Comparison of ENCODE assay signal across 8 mouse cellular contexts in genomic region chr1:131245089-131245856, GRCm38 (mm10). TPM values are rescaled to one million over a fixed set of nuclear protein-coding genes. Genes with fewer than 3 reads are reported as not detected.
A peak's percentile ranks its signal among the peaks of the same experiment; 100 is the strongest.
DNase-seq lines count a peak whose midpoint lies in the region; ATAC-seq lines count a peak whose summit lies in the region.

Rassf5 (minus strand) TSS chr1:131245258.

- H3K4me2 ChIP-seq in embryonic facial prominence, embryonic 14.5 days (ENCODE audit: low read depth, low read length) = peak within 1 kb of the TSS; percentile 97
- peak within 1 kb of the TSS; percentile 99 for H3K4me2 ChIP-seq in limb, embryonic 15.5 days
- peak within 1 kb of the TSS; percentile 92 for H3K4me2 ChIP-seq in midbrain, embryonic 16.5 days (ENCODE audit: low read length)

- H3K9ac ChIP-seq in embryonic facial prominence, embryonic 14.5 days (ENCODE audit: low read depth, low read length) = peak within 1 kb of the TSS; percentile 70
- peak within 1 kb of the TSS; percentile 50 for H3K9ac ChIP-seq in limb, embryonic 15.5 days
- H3K9ac ChIP-seq in midbrain, embryonic 16.5 days (ENCODE audit: low read depth, low read length) = peak within 1 kb of the TSS; percentile 79

- peak; percentile 34; the same call in 1 of the 2 replicates for ATAC-seq in embryonic facial prominence, embryonic 14.5 days (ENCODE audit: low read depth)
- ATAC-seq in limb, embryonic 15.5 days (ENCODE audit: insufficient number of reproducible peaks, low FRiP score, low TSS enrichment, low read depth) = 0 out of 2 replicates have a peak, but pooled peaks have one; percentile 12
- ATAC-seq in midbrain, embryonic 16.5 days = peak; percentile 66

- peak within 1 kb of the TSS; percentile 64 for H3K4me3 ChIP-seq in embryonic facial prominence, embryonic 14.5 days (ENCODE audit: low read depth, low read length)
- peak within 1 kb of the TSS; percentile 63 for H3K4me3 ChIP-seq in limb, embryonic 15.5 days
- H3K4me3 ChIP-seq in midbrain, embryonic 16.5 days (ENCODE audit: low read depth, low read length) = peak within 1 kb of the TSS; percentile 58

- 2% methylated on average over 29 of the region's 60 CpGs for WGBS in embryonic facial prominence, embryonic 14.5 days
- under 1% methylated on average over 56 of the region's 60 CpGs for WGBS in limb, embryonic 15.5 days
- WGBS in midbrain, embryonic 16.5 days = 1% methylated on average over 55 of the region's 60 CpGs

- no peaks in the 10 kb centered on the region for H3K9me3 ChIP-seq in embryonic facial prominence, embryonic 14.5 days (ENCODE audit: control insufficient read depth, low read length)
- no peaks in the 10 kb centered on the region for H3K9me3 ChIP-seq in limb, embryonic 15.5 days
- H3K9me3 ChIP-seq in midbrain, embryonic 16.5 days (replicated peaks; ENCODE audit: control insufficient read depth, low read length, poor library complexity, severe bottlenecking) = no peaks in the 10 kb centered on the region

- H3K36me3 ChIP-seq in embryonic facial prominence, embryonic 14.5 days (ENCODE audit: control insufficient read depth, insufficient read depth, low read length) = no peaks in the 10 kb centered on the region
- H3K36me3 ChIP-seq in limb, embryonic 15.5 days = no peaks in the 10 kb centered on the region
- H3K36me3 ChIP-seq in midbrain, embryonic 16.5 days (ENCODE audit: control insufficient read depth, insufficient read depth, low read length) = no peaks in the 10 kb centered on the region

- no peak within 1 kb of the TSS for H3K27ac ChIP-seq in embryonic facial prominence, embryonic 14.5 days (replicated peaks; ENCODE audit: low read depth, low read length)
- H3K27ac ChIP-seq in limb, embryonic 15.5 days = no peak within 1 kb of the TSS
- peak within 1 kb of the TSS; percentile 6; the same call in 1 of the 2 replicates for H3K27ac ChIP-seq in midbrain, embryonic 16.5 days (ENCODE audit: low read length)

- DNase-seq in urinary bladder, adult 18-20 months (ENCODE audit: low spot score in 2 of 2) = peak; percentile 78 to 92
- DNase-seq in urinary bladder, postnatal 10 days (ENCODE audit: low spot score) = no peak
- no peak for DNase-seq in embryonic facial prominence, embryonic 14.5 days (ENCODE audit: low spot score)
- peak; percentile 74 to 76 for DNase-seq in heart, adult 9 months (ENCODE audit: low spot score in 2 of 2)
- DNase-seq in kidney, adult 9 months = peak; percentile 80
- DNase-seq in spleen, postnatal 14 days (ENCODE audit: low spot score in 2 of 2) = peak; percentile 24

- peaks cover 7% of the 10 kb centered on the region; the same call in 1 of the 2 replicates for H3K4me1 ChIP-seq in embryonic facial prominence, embryonic 14.5 days (ENCODE audit: control insufficient read depth, insufficient read depth, low read length)
- H3K4me1 ChIP-seq in limb, embryonic 15.5 days = peaks cover 31% of the 10 kb centered on the region
- 0 out of 2 replicates have a peak, but pooled peaks cover 2% of the 10 kb centered on the region for H3K4me1 ChIP-seq in midbrain, embryonic 16.5 days (ENCODE audit: control insufficient read depth, insufficient read depth, low read length)

- H3K27me3 ChIP-seq in embryonic facial prominence, embryonic 14.5 days (replicated peaks; ENCODE audit: control insufficient read depth, insufficient read depth, low read length) = peaks cover 43% of the 10 kb centered on the region
- H3K27me3 ChIP-seq in limb, embryonic 15.5 days = peaks cover 64% of the 10 kb centered on the region
- peaks cover 12% of the 10 kb centered on the region; the same call in 1 of the 2 replicates for H3K27me3 ChIP-seq in midbrain, embryonic 16.5 days (ENCODE audit: control insufficient read depth, insufficient read depth, low read depth, low read length)

RNA-seq across cellular contexts. Expression of gene Rassf5, which starts in this region (rescaled TPM):
- 3.1 and 4.0 TPM in 2 replicates for polyA plus RNA-seq in embryonic facial prominence, embryonic 14.5 days (2014; fragmentation: Nextera tagmentation; extraction: Ambion mirVana)
- 6.1 and 6.3 TPM in 2 replicates for polyA plus RNA-seq in limb, embryonic 15.5 days (2015; fragmentation: Nextera tagmentation; extraction: Ambion mirVana)
- polyA plus RNA-seq in midbrain, embryonic 16.5 days (2015; fragmentation: Nextera tagmentation; extraction: Ambion mirVana) = 3.4 and 4.0 TPM in 2 replicates

Comparison
In these comparisons a context has a peak if more than half of its experiments do, and no peak if none do; other contexts are left out.
1. DNase-seq: peak in urinary bladder, adult 18-20 months (2 of 2), heart, adult 9 months (2 of 2), kidney, adult 9 months (single experiment) and spleen, postnatal 14 days (2 of 2); none in urinary bladder, postnatal 10 days (single experiment) and embryonic facial prominence, embryonic 14.5 days (single experiment).
2. ATAC-seq: peak in every context shown above with its lines; median percentile 66 in midbrain, embryonic 16.5 days; 34 in embryonic facial prominence, embryonic 14.5 days; 12 in limb, embryonic 15.5 days.
3. Peak in every context shown above with its lines, with median percentiles within 50 percentile points of each other: H3K4me2 ChIP-seq, H3K4me3 ChIP-seq and H3K9ac ChIP-seq.